Mouse (Mus musculus): ENCODE data around the gene Nelfe. TPM values are rescaled to one million over a fixed set of nuclear protein-coding genes. Genes with fewer than 3 reads are reported as not detected.
"Not testable (repeated sequence)": the region's sequence is repeated elsewhere in the genome, so short reads cannot be mapped to it uniquely, and the experiment has no call there.

Nelfe gene
- 75.1 TPM for polyA plus RNA-seq (2012; fragmentation: generic; extraction: Trizol)
- long read RNA-seq, experiment 1, transcript Nelfe-201 (11 exons, 1,607 nt) = minor isoform, 11 of 80 reads
- long read RNA-seq, experiment 1, transcript Nelfe-204 (11 exons, 1,399 nt) = minor isoform, 24 of 80 reads
- long read RNA-seq, experiment 1, transcript Nelfe-202 (11 exons, 1,381 nt) = major isoform, 29 of 80 reads
- long read RNA-seq, experiment 1, partial matches to known transcripts = 14 of 80 reads
- long read RNA-seq, experiment 1, other reads (novel, unspliced or antisense) = 2 of 80 reads
- long read RNA-seq, experiment 2, transcript Nelfe-201 (11 exons, 1,607 nt) = major isoform, 62 of 196 reads
- long read RNA-seq, experiment 2, transcript Nelfe-202 (11 exons, 1,381 nt) = minor isoform, 61 of 196 reads
- long read RNA-seq, experiment 2, transcript Nelfe-204 (11 exons, 1,399 nt) = minor isoform, 52 of 196 reads
- long read RNA-seq, experiment 2, partial matches to known transcripts = 15 of 196 reads
- long read RNA-seq, experiment 2, other reads (novel, unspliced or antisense) = 6 of 196 reads

GRCm38 (mm10) chr17:34849722-34850516 is at the start of gene Nelfe, which contains the start of gene Skiv2l:
Gene Nelfe, plus strand, starts transcription at chr17:34850391.
Gene Skiv2l, minus strand, starts transcription at chr17:34850210.
- no peak for TF ChIP-seq MYOD1 (IDR thresholded peaks at IDR 0.05; ENCODE audit: control insufficient read depth, insufficient read length, low read depth)
- TF ChIP-seq MAX (IDR thresholded peaks at IDR 0.05) = peak; percentile 64
- H3K79me3 ChIP-seq (ENCODE audit: low read depth) = peaks cover 16% of the 10 kb centered on the region
- H3K36me3 ChIP-seq (ENCODE audit: control insufficient read depth, insufficient read depth) = peaks cover 34% of the 10 kb centered on the region
- peaks cover 31% of the 10 kb centered on the region for H3K79me2 ChIP-seq (ENCODE audit: control insufficient read depth, insufficient read depth)
- H3K4me3 ChIP-seq (ENCODE audit: insufficient read depth, poor library complexity, severe bottlenecking) = peak within 1 kb of the TSS; percentile 99
- H3K27me3 ChIP-seq (ENCODE audit: control insufficient read depth, insufficient read depth, insufficient read length) = no peaks in the 10 kb centered on the region
- H3ac ChIP-seq (ENCODE audit: control insufficient read depth, insufficient read length, low read depth) = peak within 1 kb of the TSS; percentile 90

- H3K27me3 ChIP-seq (ENCODE audit: control insufficient read depth, insufficient read depth, insufficient read length) = peaks cover 10% of the 10 kb centered on the region
- not testable (repeated sequence) for H3ac ChIP-seq (ENCODE audit: control insufficient read depth, insufficient read length, low read depth); H3K79me2 ChIP-seq (ENCODE audit: control insufficient read depth, insufficient read depth); H3K36me3 ChIP-seq (ENCODE audit: control insufficient read depth, insufficient read depth); H3K4me3 ChIP-seq (ENCODE audit: insufficient read depth, poor library complexity, severe bottlenecking); H3K79me3 ChIP-seq (ENCODE audit: low read depth)
These were observed 49.3 kb upstream of the Nelfe start for GRCm38 (mm10) chr17:34800781-34801305.

- H3K36me3 ChIP-seq (ENCODE audit: control insufficient read depth, insufficient read depth); H3ac ChIP-seq (ENCODE audit: control insufficient read depth, insufficient read length, low read depth); H3K4me3 ChIP-seq (ENCODE audit: insufficient read depth, poor library complexity, severe bottlenecking); H3K79me3 ChIP-seq (ENCODE audit: low read depth); H3K79me2 ChIP-seq (ENCODE audit: control insufficient read depth, insufficient read depth): not testable (repeated sequence)
- H3K27me3 ChIP-seq (ENCODE audit: control insufficient read depth, insufficient read depth, insufficient read length) = peaks cover 10% of the 10 kb centered on the region
These were observed 47.4 kb upstream of the Nelfe start for GRCm38 (mm10) chr17:34802756-34803155.

GRCm38 (mm10) chr17:34803367-34803766 is 46.8 kb upstream of the Nelfe start:
- not testable (repeated sequence) for H3K79me3 ChIP-seq (ENCODE audit: low read depth); H3ac ChIP-seq (ENCODE audit: control insufficient read depth, insufficient read length, low read depth); H3K79me2 ChIP-seq (ENCODE audit: control insufficient read depth, insufficient read depth); H3K36me3 ChIP-seq (ENCODE audit: control insufficient read depth, insufficient read depth); H3K4me3 ChIP-seq (ENCODE audit: insufficient read depth, poor library complexity, severe bottlenecking)
- peaks cover 10% of the 10 kb centered on the region for H3K27me3 ChIP-seq (ENCODE audit: control insufficient read depth, insufficient read depth, insufficient read length)

- H3K4me3 ChIP-seq (ENCODE audit: insufficient read depth, poor library complexity, severe bottlenecking); H3K36me3 ChIP-seq (ENCODE audit: control insufficient read depth, insufficient read depth); H3K79me3 ChIP-seq (ENCODE audit: low read depth); H3ac ChIP-seq (ENCODE audit: control insufficient read depth, insufficient read length, low read depth); H3K79me2 ChIP-seq (ENCODE audit: control insufficient read depth, insufficient read depth); H3K27me3 ChIP-seq (ENCODE audit: control insufficient read depth, insufficient read depth, insufficient read length): not testable (repeated sequence)
These were observed 45.9 kb upstream of the Nelfe start, which contains the start of gene Cyp21a1 for GRCm38 (mm10) chr17:34804301-34804700. Gene Cyp21a1, minus strand, starts transcription at chr17:34804561.

GRCm38 (mm10) chr17:34804871-34805562 is 45.2 kb upstream of the Nelfe start:
- H3K79me3 ChIP-seq (ENCODE audit: low read depth) = no peaks in the 10 kb centered on the region
- no peak for TF ChIP-seq MYOD1 (IDR thresholded peaks at IDR 0.05; ENCODE audit: control insufficient read depth, insufficient read length, low read depth)
- no peak for TF ChIP-seq CEBPB (IDR thresholded peaks at IDR 0.05; ENCODE audit: low read depth)
- no peak for TF ChIP-seq MYOG (IDR thresholded peaks at IDR 0.05; ENCODE audit: control insufficient read depth, extremely low read depth, insufficient read length)
- no peak for TF ChIP-seq MAX (IDR thresholded peaks at IDR 0.05)
- TF ChIP-seq CTCF (IDR thresholded peaks at IDR 0.05; ENCODE audit: control insufficient read depth, insufficient read depth, insufficient read length) = no peak
- TF ChIP-seq USF1 (IDR thresholded peaks at IDR 0.05; ENCODE audit: low read depth) = no peak
- no peak for TF ChIP-seq FOSL1 (IDR thresholded peaks at IDR 0.05; ENCODE audit: insufficient read depth, low read length, poor library complexity, severe bottlenecking)
- no peaks in the 10 kb centered on the region for H3K36me3 ChIP-seq (ENCODE audit: control insufficient read depth, insufficient read depth)
- H3K27me3 ChIP-seq (ENCODE audit: control insufficient read depth, insufficient read depth, insufficient read length) = peaks cover 3% of the 10 kb centered on the region
- no peak overlapping the region for H3ac ChIP-seq (ENCODE audit: control insufficient read depth, insufficient read length, low read depth)
- no peak overlapping the region for H3K4me3 ChIP-seq (ENCODE audit: insufficient read depth, poor library complexity, severe bottlenecking)
- no peaks in the 10 kb centered on the region for H3K79me2 ChIP-seq (ENCODE audit: control insufficient read depth, insufficient read depth)
